Mouse (Mus musculus): ENCODE measurements around the gene Rnf113a1. TPM values are rescaled to one million over a fixed set of nuclear protein-coding genes. Genes with fewer than 3 reads are reported as not detected.
"Not testable (repeated sequence)": the region's sequence is repeated elsewhere in the genome, so short reads cannot be mapped to it uniquely, and the experiment has no call there.

Rnf113a1 gene
- polyA plus RNA-seq, 1 experiment from 2014 or later: 2.9 TPM

DNA sequence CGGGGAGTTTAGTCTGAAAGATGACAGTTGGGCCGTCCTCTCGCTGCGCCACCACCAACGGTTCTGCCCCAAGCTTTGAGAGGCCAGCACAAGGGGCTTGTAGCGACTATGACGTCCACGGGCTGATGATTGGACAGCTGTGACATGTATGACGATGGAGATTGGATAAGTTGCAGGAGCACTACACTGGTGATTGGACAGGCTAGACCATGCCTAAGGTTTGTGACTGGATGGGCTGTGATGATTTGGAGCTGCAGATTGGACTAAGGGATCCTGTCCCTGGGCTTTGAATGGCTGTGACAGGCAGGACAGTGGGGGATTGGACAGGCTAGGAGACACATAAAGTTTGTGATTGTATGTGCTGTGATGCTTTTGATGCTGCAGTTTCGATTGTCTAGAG, 19.9 kb downstream of the Rnf113a1 start, which contains the start of gene Gm9:
Gene Gm9 (minus strand): TSS at position 101 of the 400 bp plus-strand sequence.
- no peaks in the 10 kb centered on the region for H3K4me1 ChIP-seq (ENCODE audit: insufficient read depth)
- no peak within 1 kb of the TSS for H3K4me3 ChIP-seq (ENCODE audit: low read depth, low read length)
- no peak within 1 kb of the TSS for H3K9ac ChIP-seq (replicated peaks)
- 77% methylated on average over 10 of the region's 10 CpGs for WGBS (ENCODE audit: insufficient replicate concordance)
- ATAC-seq (no peak), DNase-seq (no peak)
- H3K36me3 ChIP-seq (replicated peaks; ENCODE audit: insufficient read depth, low read length): no peaks in the 10 kb centered on the region
- H3K9me3 ChIP-seq (ENCODE audit: low read length): no peaks in the 10 kb centered on the region
- H3K27me3 ChIP-seq (ENCODE audit: insufficient read depth, low read length): no peaks in the 10 kb centered on the region
- H3K27ac ChIP-seq (ENCODE audit: low read depth): no peak within 1 kb of the TSS
- TF ChIP-seq CTCF (IDR thresholded peaks at IDR 0.05; ENCODE audit: low read depth): no peak
- TF ChIP-seq EP300 (IDR thresholded peaks at IDR 0.05; ENCODE audit: low read depth): no peak
- H3K4me2 ChIP-seq (ENCODE audit: low read depth, low read length): no peak within 1 kb of the TSS

DNA sequence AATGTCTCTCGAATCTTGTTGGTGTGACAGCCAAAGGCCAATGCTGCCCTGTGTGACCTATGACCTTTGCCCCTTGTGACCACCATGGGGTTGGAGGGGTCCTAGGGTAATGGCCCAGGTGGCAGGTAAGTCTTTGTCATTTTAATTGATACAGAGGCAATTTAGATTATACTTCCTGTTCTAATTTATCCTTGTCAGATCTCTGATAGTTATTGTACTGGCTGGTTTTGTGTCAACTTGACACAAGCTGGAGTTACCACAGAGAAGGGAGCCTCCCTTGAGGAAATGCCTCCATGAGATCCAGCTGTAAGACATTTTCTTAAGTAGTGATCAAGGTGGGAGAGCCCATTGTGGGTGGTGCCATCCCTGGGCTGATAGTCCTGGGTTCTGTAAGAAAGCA, 31.1 kb downstream of the Rnf113a1 start, which contains the start of gene Rhox1:
Gene Rhox1 (minus strand): TSS at position 101 of the 400 bp plus-strand sequence.
- 59% methylated on average over 1 of the region's 1 CpGs for WGBS (ENCODE audit: insufficient replicate concordance)
- not testable (repeated sequence) for H3K9me3 ChIP-seq (ENCODE audit: low read length); H3K27me3 ChIP-seq (ENCODE audit: insufficient read depth, low read length); H3K27ac ChIP-seq (ENCODE audit: low read depth); H3K36me3 ChIP-seq (replicated peaks; ENCODE audit: insufficient read depth, low read length); H3K4me3 ChIP-seq (ENCODE audit: low read depth, low read length); DNase-seq; H3K9ac ChIP-seq (replicated peaks); H3K4me2 ChIP-seq (ENCODE audit: low read depth, low read length); ATAC-seq; H3K4me1 ChIP-seq (ENCODE audit: insufficient read depth)

Other genes with a start within 250 kb of the Rnf113a1 start
- gene Sept6, start 199.5 kb upstream of the Rnf113a1 start, polyA plus RNA-seq (2015; fragmentation: Nextera tagmentation; extraction: Ambion mirVana): 3.4 TPM in 2 replicates
- 0.11 TPM in 1 of 2 replicates, not detected in the other for gene Sowahd, start 142.4 kb upstream of the Rnf113a1 start, polyA plus RNA-seq (2015; fragmentation: Nextera tagmentation; extraction: Ambion mirVana)
- 364 and 376 TPM in 2 replicates for gene Rpl39, start 105.8 kb upstream of the Rnf113a1 start, polyA plus RNA-seq (2015; fragmentation: Nextera tagmentation; extraction: Ambion mirVana)
- gene Upf3b, start 80.9 kb upstream of the Rnf113a1 start, polyA plus RNA-seq (2015; fragmentation: Nextera tagmentation; extraction: Ambion mirVana): 8.3 and 8.5 TPM in 2 replicates
- 4.9 and 7.2 TPM in 2 replicates for gene Nkap, start 64.5 kb upstream of the Rnf113a1 start, polyA plus RNA-seq (2015; fragmentation: Nextera tagmentation; extraction: Ambion mirVana)
- gene Akap14, start 22.4 kb upstream of the Rnf113a1 start, polyA plus RNA-seq (2015; fragmentation: Nextera tagmentation; extraction: Ambion mirVana): not detected in 2 replicates
- 473 and 484 TPM in 2 replicates for gene Ndufa1, start 82 bp upstream of the Rnf113a1 start, polyA plus RNA-seq (2015; fragmentation: Nextera tagmentation; extraction: Ambion mirVana)
- gene Gm9, start 19.8 kb downstream of the Rnf113a1 start, polyA plus RNA-seq (2015; fragmentation: Nextera tagmentation; extraction: Ambion mirVana): not detected in 2 replicates
- not detected in 2 replicates for gene Rhox1, start 31.0 kb downstream of the Rnf113a1 start, polyA plus RNA-seq (2015; fragmentation: Nextera tagmentation; extraction: Ambion mirVana)
- gene Rhox2a, start 53.7 kb downstream of the Rnf113a1 start, polyA plus RNA-seq (2015; fragmentation: Nextera tagmentation; extraction: Ambion mirVana): not detected in 2 replicates
- not detected in 2 replicates for gene Rhox3a, start 58.7 kb downstream of the Rnf113a1 start, polyA plus RNA-seq (2015; fragmentation: Nextera tagmentation; extraction: Ambion mirVana)
- not detected in 2 replicates for gene Rhox4a, start 74.1 kb downstream of the Rnf113a1 start, polyA plus RNA-seq (2015; fragmentation: Nextera tagmentation; extraction: Ambion mirVana)
- not detected in 2 replicates for gene Rhox3a2, start 188.8 kb downstream of the Rnf113a1 start, polyA plus RNA-seq (2015; fragmentation: Nextera tagmentation; extraction: Ambion mirVana)
- not detected in 2 replicates for gene Rhox4a2, start 199.6 kb downstream of the Rnf113a1 start, polyA plus RNA-seq (2015; fragmentation: Nextera tagmentation; extraction: Ambion mirVana)
- not detected in 2 replicates for gene Rhox2b, start 220.8 kb downstream of the Rnf113a1 start, polyA plus RNA-seq (2015; fragmentation: Nextera tagmentation; extraction: Ambion mirVana)
- gene Rhox4b, start 241.2 kb downstream of the Rnf113a1 start, polyA plus RNA-seq (2015; fragmentation: Nextera tagmentation; extraction: Ambion mirVana): not detected in 2 replicates

All from liver, postnatal 0 days (tissue).